Mouse (Mus musculus) ES-E14 (cell line): ENCODE measurements at regions not wholly inside any gene's neighbourhood (a gene's known extent, or its start where the extent isn't known, plus 50 kb on each side); places are given as distances from the start of the nearest gene placed in this dataset.

Experiments
- CHD2 ChIP-seq: IDR thresholded peaks from 2 replicates; pipeline ENCODE4 v1.6.1; 2014; ENCODE audit warnings: mild to moderate bottlenecking, low read depth, low read length, inconsistent platforms
- HCFC1 ChIP-seq: IDR thresholded peaks from 2 replicates; pipeline ENCODE4 v1.6.1; 2012; ENCODE audit warnings: low read length, inconsistent platforms, borderline replicate concordance; ENCODE audit not compliant: insufficient read depth
- MAFK ChIP-seq: IDR thresholded peaks from 2 replicates; pipeline ENCODE4 v1.6.1; 2014; ENCODE audit warnings: mild to moderate bottlenecking, low read depth, low read length, inconsistent platforms; ENCODE audit not compliant: insufficient read depth
- ZC3H11A ChIP-seq: IDR thresholded peaks from 2 replicates; pipeline ENCODE4 v1.6.1; 2012; ENCODE audit warnings: low read depth, mild to moderate bottlenecking, inconsistent platforms, low read length, borderline replicate concordance
- ZNF384 ChIP-seq: IDR thresholded peaks from 2 replicates; pipeline ENCODE4 v1.6.1; 2012; ENCODE audit warnings: low read depth, low read length, inconsistent platforms

- TF ChIP-seq CHD2 (no peak), MAFK (no peak), ZNF384 (no peak), HCFC1 (no peak), ZC3H11A (no peak)
Observed at GRCm38 (mm10) chr13:43908041-43908644, 123.6 kb downstream of the Cd83 start.
